Mouse (Mus musculus): ENCODE measurements at regions not wholly inside any gene's neighbourhood (a gene's known extent, or its start where the extent isn't known, plus 50 kb on each side); places are given as distances from the start of the nearest gene placed in this dataset.
A peak's percentile ranks its signal among the peaks of the same experiment; 100 is the strongest.

DNA sequence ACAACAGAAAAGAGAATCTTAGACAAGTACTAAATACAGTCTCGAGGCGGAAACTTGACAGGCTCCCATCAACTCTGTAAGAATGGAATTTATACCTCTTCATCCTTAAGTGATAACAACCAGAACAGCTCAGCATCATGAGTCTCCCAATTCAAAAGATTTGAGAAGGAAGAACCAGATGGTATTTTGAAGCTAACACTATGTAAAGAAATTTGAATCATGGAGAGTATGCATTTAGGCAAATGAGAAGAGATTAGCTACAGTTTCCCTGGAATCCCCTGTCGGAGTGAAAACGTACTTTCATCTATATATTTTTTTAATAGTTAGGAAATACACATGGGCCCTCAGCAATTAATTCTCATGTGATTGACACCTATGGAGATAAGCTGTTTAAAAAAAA is 140.9 kb downstream of the Nrip1 start:
- Histone ChIP-seq H3K27me3 (replicated peaks; ENCODE audit: control insufficient read depth, insufficient read depth, low read length) (no peaks in the 10 kb centered on the region), H3K4me1 (ENCODE audit: control insufficient read depth, insufficient read depth, low read length) (no peaks in the 10 kb centered on the region), H3K9ac (ENCODE audit: low read length) (no peak overlapping the region), H3K36me3 (ENCODE audit: control insufficient read depth, insufficient read depth, low read length) (no peaks in the 10 kb centered on the region), H3K27ac (ENCODE audit: low read depth, low read length) (no peak overlapping the region), H3K4me3 (ENCODE audit: low read depth, low read length) (no peak overlapping the region), H3K4me2 (ENCODE audit: low read length) (no peak overlapping the region), H3K9me3 (replicated peaks; ENCODE audit: control insufficient read depth, low read length) (no peaks in the 10 kb centered on the region)
- WGBS: 92% methylated on average over 4 of the region's 4 CpGs
- DNase-seq (ENCODE audit: low spot score) (no peak), ATAC-seq (no peak)

DNA sequence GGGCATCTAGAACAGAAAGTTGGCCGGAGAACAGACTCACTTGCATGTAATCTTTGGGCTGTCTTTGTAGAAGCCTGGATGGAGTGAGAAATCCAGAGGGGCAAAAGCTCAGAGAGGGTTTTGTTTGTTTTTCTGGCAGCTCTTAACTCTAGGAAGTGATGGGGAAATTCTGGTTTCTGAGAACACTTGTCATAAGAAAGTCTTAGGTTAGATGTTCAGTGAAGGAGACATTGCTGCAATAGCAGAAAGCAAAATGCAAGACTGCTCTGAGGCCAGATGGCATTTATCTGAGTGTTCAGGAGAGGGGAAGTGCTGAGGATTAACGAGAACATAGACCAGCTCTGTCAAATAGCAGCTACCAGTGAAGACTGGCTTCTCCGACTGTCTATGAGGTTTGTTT is 141.5 kb downstream of the Nrip1 start:
- DNase-seq (ENCODE audit: low spot score): no peak
- Histone ChIP-seq H3K27me3 (replicated peaks; ENCODE audit: control insufficient read depth, insufficient read depth, low read length) (no peaks in the 10 kb centered on the region), H3K27ac (ENCODE audit: low read depth, low read length) (no peak overlapping the region), H3K4me1 (ENCODE audit: control insufficient read depth, insufficient read depth, low read length) (no peaks in the 10 kb centered on the region), H3K36me3 (ENCODE audit: control insufficient read depth, insufficient read depth, low read length) (no peaks in the 10 kb centered on the region), H3K9ac (ENCODE audit: low read length) (no peak overlapping the region), H3K4me3 (ENCODE audit: low read depth, low read length) (no peak overlapping the region), H3K9me3 (replicated peaks; ENCODE audit: control insufficient read depth, low read length) (no peaks in the 10 kb centered on the region), H3K4me2 (ENCODE audit: low read length) (no peak overlapping the region)
- WGBS: 66% methylated on average over 3 of the region's 3 CpGs
- ATAC-seq: no peak

DNA sequence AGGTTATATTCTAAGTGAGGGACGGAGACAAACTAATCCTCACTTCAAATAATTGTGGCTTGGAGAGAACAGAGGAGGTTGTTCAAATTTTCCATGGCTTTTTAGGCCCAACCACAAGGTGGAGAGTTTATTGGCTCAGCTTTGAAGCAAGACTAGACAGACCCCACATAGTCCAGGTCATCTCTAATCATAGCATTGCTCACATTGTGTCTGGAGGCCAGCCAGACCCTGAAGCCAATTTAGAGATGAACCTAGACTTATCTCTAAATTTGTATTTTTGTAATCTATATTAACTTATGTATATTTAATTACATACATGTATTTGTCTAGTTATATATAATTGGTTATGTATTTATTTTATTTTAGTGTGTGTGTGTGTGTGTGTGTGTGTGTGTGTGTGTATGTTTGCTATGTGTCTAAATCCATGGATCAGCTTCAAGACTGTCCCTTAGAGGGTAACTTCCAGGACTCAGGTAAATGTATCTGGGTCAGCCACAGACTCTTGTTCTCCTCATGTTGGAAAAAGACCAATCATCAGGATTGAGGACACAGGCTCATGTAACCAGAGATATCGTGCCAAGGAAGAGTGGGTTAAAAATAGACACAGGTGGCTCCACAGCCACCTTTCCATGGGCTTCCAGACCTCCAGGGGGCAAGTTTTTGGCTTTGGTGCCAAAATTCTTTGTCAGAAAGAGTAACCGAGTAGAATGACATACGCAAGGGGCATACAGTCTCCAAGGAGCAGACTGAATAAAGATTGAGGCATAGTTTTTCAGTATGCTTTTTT is 142.9 kb downstream of the Nrip1 start:
- Histone ChIP-seq H3K4me2 (ENCODE audit: low read length) (no peak overlapping the region), H3K27ac (ENCODE audit: low read depth, low read length) (no peak overlapping the region), H3K27me3 (replicated peaks; ENCODE audit: control insufficient read depth, insufficient read depth, low read length) (no peaks in the 10 kb centered on the region), H3K4me3 (ENCODE audit: low read depth, low read length) (no peak overlapping the region), H3K9ac (ENCODE audit: low read length) (no peak overlapping the region), H3K36me3 (ENCODE audit: control insufficient read depth, insufficient read depth, low read length) (no peaks in the 10 kb centered on the region), H3K4me1 (ENCODE audit: control insufficient read depth, insufficient read depth, low read length) (no peaks in the 10 kb centered on the region), H3K9me3 (replicated peaks; ENCODE audit: control insufficient read depth, low read length) (no peaks in the 10 kb centered on the region)
- WGBS: 95% methylated on average over 4 of the region's 4 CpGs
- ATAC-seq (no peak), DNase-seq (ENCODE audit: low spot score) (no peak)

DNA sequence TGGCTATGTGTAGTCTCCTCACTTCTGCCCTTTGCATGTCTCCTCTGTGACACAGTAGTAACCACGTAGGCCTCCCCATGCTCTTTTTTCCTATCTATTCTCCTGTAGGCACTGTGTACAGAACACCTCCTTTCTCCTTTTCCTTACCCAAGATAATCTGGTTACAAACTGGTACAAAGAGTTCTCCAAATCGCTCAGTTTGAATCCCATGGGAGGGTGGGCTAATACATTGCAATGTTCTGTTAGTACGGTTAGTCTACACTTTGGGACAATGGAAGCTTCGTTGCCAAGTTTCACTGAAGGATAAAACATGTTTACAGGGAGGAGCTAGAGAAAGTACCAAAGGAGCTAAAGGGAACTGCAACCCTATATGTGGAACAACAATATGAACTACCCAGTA is 145.2 kb downstream of the Nrip1 start:
- no peak overlapping the region for H3K9ac ChIP-seq (ENCODE audit: low read length)
- no peaks in the 10 kb centered on the region for H3K36me3 ChIP-seq (ENCODE audit: control insufficient read depth, insufficient read depth, low read length)
- WGBS: 86% methylated on average over 4 of the region's 4 CpGs
- no peaks in the 10 kb centered on the region for H3K27me3 ChIP-seq (replicated peaks; ENCODE audit: control insufficient read depth, insufficient read depth, low read length)
- H3K27ac ChIP-seq (ENCODE audit: low read depth, low read length): no peak overlapping the region
- no peak overlapping the region for H3K4me2 ChIP-seq (ENCODE audit: low read length)
- no peak overlapping the region for H3K4me3 ChIP-seq (ENCODE audit: low read depth, low read length)
- ATAC-seq (no peak), DNase-seq (ENCODE audit: low spot score) (no peak)
- no peaks in the 10 kb centered on the region for H3K9me3 ChIP-seq (replicated peaks; ENCODE audit: control insufficient read depth, low read length)
- H3K4me1 ChIP-seq (ENCODE audit: control insufficient read depth, insufficient read depth, low read length): no peaks in the 10 kb centered on the region

DNA sequence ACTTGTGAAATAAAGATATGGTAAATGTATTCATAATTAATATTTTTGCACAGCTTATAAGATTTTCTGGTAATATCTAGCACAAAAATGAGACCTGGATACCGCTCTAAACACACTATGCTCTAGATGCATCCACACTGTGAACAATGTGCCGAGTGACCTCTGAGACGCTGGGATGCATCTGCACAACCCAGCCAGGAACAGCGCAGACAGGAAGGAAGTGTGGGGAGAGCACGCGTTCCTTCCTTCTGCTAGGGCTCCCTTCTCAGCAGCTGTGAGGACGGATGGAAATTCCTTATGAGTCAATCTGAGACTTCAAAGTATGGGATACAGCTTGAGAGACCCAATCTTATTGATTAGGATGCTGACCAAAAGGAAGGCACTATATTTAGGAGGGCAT is 147.2 kb downstream of the Nrip1 start:
- H3K4me1 ChIP-seq (ENCODE audit: control insufficient read depth, insufficient read depth, low read length): no peaks in the 10 kb centered on the region
- H3K4me2 ChIP-seq (ENCODE audit: low read length): no peak overlapping the region
- H3K9me3 ChIP-seq (replicated peaks; ENCODE audit: control insufficient read depth, low read length): no peaks in the 10 kb centered on the region
- no peaks in the 10 kb centered on the region for H3K27me3 ChIP-seq (replicated peaks; ENCODE audit: control insufficient read depth, insufficient read depth, low read length)
- H3K27ac ChIP-seq (ENCODE audit: low read depth, low read length): no peak overlapping the region
- no peak for ATAC-seq
- 89% methylated on average over 7 of the region's 7 CpGs for WGBS
- no peak for DNase-seq (ENCODE audit: low spot score)
- no peak overlapping the region for H3K4me3 ChIP-seq (ENCODE audit: low read depth, low read length)
- no peak overlapping the region for H3K9ac ChIP-seq (ENCODE audit: low read length)
- no peaks in the 10 kb centered on the region for H3K36me3 ChIP-seq (ENCODE audit: control insufficient read depth, insufficient read depth, low read length)

DNA sequence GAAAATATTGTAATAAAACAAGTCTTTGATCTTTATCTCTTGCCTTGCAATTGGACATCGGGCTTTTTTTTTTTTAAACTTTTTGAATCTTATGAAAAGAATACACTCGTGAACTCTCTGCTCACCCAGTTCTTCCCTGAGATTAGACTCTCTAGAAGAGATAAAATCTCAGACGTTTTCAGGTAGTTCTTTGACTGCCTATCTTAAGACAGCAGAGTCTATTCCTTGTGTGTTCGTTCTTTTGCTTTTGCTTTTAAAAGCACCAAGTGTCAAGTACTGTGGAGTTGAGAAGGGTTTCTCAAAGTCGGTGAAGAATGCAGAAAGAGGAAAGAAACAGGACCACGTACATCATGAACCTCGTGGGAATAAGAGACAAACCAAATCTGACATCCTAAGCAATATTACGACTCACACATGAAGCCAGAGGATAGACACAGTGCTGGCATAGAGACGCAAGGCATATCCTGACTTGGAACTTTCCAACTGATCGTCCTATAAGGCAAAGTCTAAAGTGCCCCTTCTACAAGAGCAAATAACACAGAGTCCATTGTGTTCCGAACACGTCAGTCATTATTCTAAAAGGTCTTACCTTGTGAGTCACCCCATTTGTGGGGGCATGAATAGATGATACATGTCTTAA is 147.9 kb downstream of the Nrip1 start:
- no peaks in the 10 kb centered on the region for H3K4me1 ChIP-seq (ENCODE audit: control insufficient read depth, insufficient read depth, low read length)
- no peak overlapping the region for H3K27ac ChIP-seq (ENCODE audit: low read depth, low read length)
- DNase-seq (ENCODE audit: low spot score) (no peak), ATAC-seq (no peak)
- H3K27me3 ChIP-seq (replicated peaks; ENCODE audit: control insufficient read depth, insufficient read depth, low read length): no peaks in the 10 kb centered on the region
- no peak overlapping the region for H3K4me3 ChIP-seq (ENCODE audit: low read depth, low read length)
- WGBS: 83% methylated on average over 12 of the region's 12 CpGs
- no peaks in the 10 kb centered on the region for H3K36me3 ChIP-seq (ENCODE audit: control insufficient read depth, insufficient read depth, low read length)
- no peak overlapping the region for H3K9ac ChIP-seq (ENCODE audit: low read length)
- no peak overlapping the region for H3K4me2 ChIP-seq (ENCODE audit: low read length)
- no peaks in the 10 kb centered on the region for H3K9me3 ChIP-seq (replicated peaks; ENCODE audit: control insufficient read depth, low read length)

DNA sequence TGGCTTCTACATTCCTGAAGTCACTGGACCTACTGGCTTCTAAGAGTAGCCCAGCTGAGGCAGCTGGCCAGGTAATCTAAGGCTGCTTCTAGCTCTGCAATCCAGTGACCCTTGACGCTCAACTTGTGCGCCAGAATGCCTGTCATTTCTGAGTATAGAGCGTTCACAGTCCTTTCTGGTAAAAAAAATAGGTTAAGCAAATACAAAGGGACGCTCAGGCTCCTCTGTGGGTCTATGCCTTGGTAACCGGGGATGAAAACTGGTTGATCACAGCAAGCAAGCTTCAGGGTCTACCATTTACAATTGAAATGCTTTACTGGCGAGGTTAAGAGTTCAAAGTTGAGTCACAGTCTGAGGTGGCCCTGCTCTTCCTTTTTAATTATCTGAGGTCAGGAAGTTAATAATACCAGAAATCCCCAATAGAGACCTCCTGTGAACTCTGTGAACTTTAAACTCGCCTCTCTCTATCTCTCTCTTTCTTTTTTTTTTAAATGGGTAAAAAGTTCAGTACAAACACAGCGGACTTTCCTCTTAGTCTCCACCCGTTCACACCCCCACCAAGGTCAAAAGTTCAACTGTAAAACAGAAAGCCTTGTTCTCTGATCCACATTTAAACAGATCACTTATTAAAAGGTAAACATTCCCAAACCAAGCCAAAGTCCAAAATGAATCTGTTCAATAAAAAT is 148.6 kb downstream of the Nrip1 start:
- no peak overlapping the region for H3K9ac ChIP-seq (ENCODE audit: low read length)

DNA sequence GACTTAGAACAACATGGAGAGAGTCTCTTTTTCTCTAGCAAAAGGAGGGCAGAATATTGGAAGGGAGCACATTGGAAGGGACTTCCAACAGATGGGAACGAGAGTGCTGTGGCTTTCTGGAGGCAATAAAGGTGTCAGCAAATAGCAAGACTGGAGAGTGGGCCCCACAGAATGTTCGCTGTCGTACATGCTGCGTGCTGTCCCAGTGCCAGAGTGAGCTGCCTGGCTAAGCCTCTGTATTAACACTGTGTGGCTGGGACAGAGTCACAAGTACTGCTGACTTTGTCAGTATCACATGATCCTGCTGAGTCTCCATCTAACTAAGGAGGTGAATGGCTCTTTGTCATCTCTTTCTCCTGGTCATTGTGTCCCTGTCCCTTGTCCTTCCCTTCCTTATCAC is 149.9 kb downstream of the Nrip1 start:
- no peak overlapping the region for H3K9ac ChIP-seq (ENCODE audit: low read length)
- no peak overlapping the region for H3K4me3 ChIP-seq (ENCODE audit: low read depth, low read length)
- 76% methylated on average over 4 of the region's 4 CpGs for WGBS
- no peaks in the 10 kb centered on the region for H3K27me3 ChIP-seq (replicated peaks; ENCODE audit: control insufficient read depth, insufficient read depth, low read length)
- no peak for ATAC-seq
- H3K9me3 ChIP-seq (replicated peaks; ENCODE audit: control insufficient read depth, low read length): no peaks in the 10 kb centered on the region
- H3K4me1 ChIP-seq (ENCODE audit: control insufficient read depth, insufficient read depth, low read length): no peaks in the 10 kb centered on the region
- H3K36me3 ChIP-seq (ENCODE audit: control insufficient read depth, insufficient read depth, low read length): no peaks in the 10 kb centered on the region
- peak; percentile 19 for DNase-seq (ENCODE audit: low spot score)
- H3K27ac ChIP-seq (ENCODE audit: low read depth, low read length): no peak overlapping the region
- H3K4me2 ChIP-seq (ENCODE audit: low read length): no peak overlapping the region

More for the DNA sequence above, 148.6 kb downstream of the Nrip1 start:
- ATAC-seq (no peak), DNase-seq (ENCODE audit: low spot score) (no peak)
- Histone ChIP-seq H3K27ac (ENCODE audit: low read depth, low read length) (no peak overlapping the region), H3K4me3 (ENCODE audit: low read depth, low read length) (no peak overlapping the region), H3K4me2 (ENCODE audit: low read length) (no peak overlapping the region), H3K36me3 (ENCODE audit: control insufficient read depth, insufficient read depth, low read length) (no peaks in the 10 kb centered on the region), H3K9me3 (replicated peaks; ENCODE audit: control insufficient read depth, low read length) (no peaks in the 10 kb centered on the region), H3K27me3 (replicated peaks; ENCODE audit: control insufficient read depth, insufficient read depth, low read length) (no peaks in the 10 kb centered on the region), H3K4me1 (ENCODE audit: control insufficient read depth, insufficient read depth, low read length) (no peaks in the 10 kb centered on the region)
- 51% methylated on average over 9 of the region's 9 CpGs for WGBS

DNA sequence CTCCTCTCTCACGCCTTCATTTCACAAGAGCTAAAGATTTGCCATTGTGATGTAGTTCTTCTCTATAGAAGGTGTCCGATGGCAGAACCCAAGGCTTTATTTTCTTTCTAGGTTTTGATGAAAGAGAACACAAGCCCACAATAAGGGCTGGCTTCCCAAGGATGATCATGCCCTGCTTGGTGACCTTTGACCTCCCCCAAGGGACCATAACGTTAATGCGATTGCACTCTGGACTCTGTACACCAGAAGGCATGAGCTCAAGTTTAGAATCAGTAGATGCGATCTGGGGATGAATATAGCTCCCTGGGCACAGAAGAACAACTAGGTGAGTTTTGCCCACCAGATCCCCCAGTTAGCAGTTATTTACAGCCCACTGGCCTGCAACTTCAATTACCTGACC is 150.7 kb downstream of the Nrip1 start:
- H3K4me3 ChIP-seq (ENCODE audit: low read depth, low read length): no peak overlapping the region
- WGBS: 84% methylated on average over 5 of the region's 5 CpGs
- no peak overlapping the region for H3K9ac ChIP-seq (ENCODE audit: low read length)
- no peaks in the 10 kb centered on the region for H3K36me3 ChIP-seq (ENCODE audit: control insufficient read depth, insufficient read depth, low read length)
- no peak overlapping the region for H3K4me2 ChIP-seq (ENCODE audit: low read length)
- DNase-seq (ENCODE audit: low spot score): no peak
- H3K9me3 ChIP-seq (replicated peaks; ENCODE audit: control insufficient read depth, low read length): no peaks in the 10 kb centered on the region
- no peak for ATAC-seq
- no peaks in the 10 kb centered on the region for H3K27me3 ChIP-seq (replicated peaks; ENCODE audit: control insufficient read depth, insufficient read depth, low read length)
- H3K27ac ChIP-seq (ENCODE audit: low read depth, low read length): no peak overlapping the region
- no peaks in the 10 kb centered on the region for H3K4me1 ChIP-seq (ENCODE audit: control insufficient read depth, insufficient read depth, low read length)
